Mouse (Mus musculus) lung, embryonic 16.5 days (tissue): ENCODE measurements around the gene Tgm1. TPM values are rescaled to one million over a fixed set of nuclear protein-coding genes. Genes with fewer than 3 reads are reported as not detected.

Experiments used
- ATAC-seq: fragments of 200-750 bp; cut with Nextera tagmentation; 2 replicates; pipeline ENCODE4 v1.8.0; 2017; ENCODE audit warnings: low read depth, mild to moderate bottlenecking, moderate library complexity
- H3K27ac ChIP-seq: fragments of 300-500 bp; sonication (generic); 2 replicates; pipeline ENCODE4 v1.5.1; 2014; ENCODE audit warnings: mild to moderate bottlenecking, control low read depth, low read length
- H3K27me3 ChIP-seq: fragments of 300-500 bp; sonication (generic); 2 replicates; pipeline ENCODE4 v1.6.1; 2014; ENCODE audit warnings: low read depth, low read length, mixed read lengths; ENCODE audit not compliant: control insufficient read depth, insufficient read depth
- H3K36me3 ChIP-seq: fragments of 300-500 bp; sonication (generic); 2 replicates; pipeline ENCODE4 v1.6.1; 2014; ENCODE audit warnings: low read length; ENCODE audit not compliant: control insufficient read depth, insufficient read depth
- H3K4me1 ChIP-seq: fragments of 300-500 bp; sonication (generic); replicated peaks from 2 replicates; pipeline ENCODE4 v1.6.1; 2014; ENCODE audit warnings: low read length, mixed read lengths; ENCODE audit not compliant: control insufficient read depth, insufficient read depth
- H3K4me2 ChIP-seq: fragments of 300-500 bp; sonication (generic); 2 replicates; pipeline ENCODE4 v1.6.1; 2014; ENCODE audit warnings: low read depth, low read length, control low read depth
- H3K4me3 ChIP-seq: fragments of 300-500 bp; sonication (generic); 2 replicates; pipeline ENCODE4 v1.5.1; 2014; ENCODE audit warnings: mild to moderate bottlenecking, low read length, control low read depth
- H3K9ac ChIP-seq: fragments of 300-500 bp; sonication (generic); 2 replicates; pipeline ENCODE4 v1.6.1; 2014; ENCODE audit warnings: low read length, control low read depth
- H3K9me3 ChIP-seq: fragments of 300-500 bp; sonication (generic); 2 replicates; pipeline ENCODE4 v1.6.1; 2016; ENCODE audit warnings: low read length; ENCODE audit not compliant: control insufficient read depth
- WGBS: fragments of 180-500 bp; shearing (Covaris S2); extraction: QIAGEN DNeasy Blood & Tissue Kit; methylation state at CpG from one replicate; pipeline ENCODE4 v1.1.7; 2014; 5-methylcytosine and 5-hydroxymethylcytosine counted together
- polyA plus RNA-seq: library from polyadenylated mRNA; unstranded; fragments of >200 nt; fragmentation: Nextera tagmentation; extraction: Ambion mirVana; gene quantifications from 2 replicates; pipeline ENCODE4 v1.2.1, GENCODE M21; 2015

Gene Tgm1
- polyA plus RNA-seq, 1 experiment from 2014 or later, result 3.2 TPM

GRCm38 (mm10) chr14:55745861-55746237, 32.1 kb upstream of the Tgm1 start:
- H3K4me2 ChIP-seq, result peak overlapping the region; percentile 89
- no peaks in the 10 kb centered on the region for H3K27me3 ChIP-seq
- H3K4me3 ChIP-seq, result peak overlapping the region; percentile 94
- no peak; the same call in 1 of the 2 replicates for ATAC-seq
- peak overlapping the region; percentile 90 for H3K9ac ChIP-seq
- H3K4me1 ChIP-seq, result peaks cover 24% of the 10 kb centered on the region
- peaks cover 16% of the 10 kb centered on the region for H3K36me3 ChIP-seq
- WGBS, result under 1% methylated on average over 31 of the region's 31 CpGs
- H3K27ac ChIP-seq, result no peak overlapping the region
- H3K9me3 ChIP-seq, result no peaks in the 10 kb centered on the region

- Histone ChIP-seq H3K27me3 (no peaks in the 10 kb centered on the region), H3K4me3 (peak within 1 kb of the TSS; percentile 94), H3K27ac (no peak within 1 kb of the TSS), H3K9me3 (no peaks in the 10 kb centered on the region), H3K4me2 (peak within 1 kb of the TSS; percentile 89), H3K36me3 (peaks cover 12% of the 10 kb centered on the region), H3K4me1 (peaks cover 24% of the 10 kb centered on the region), H3K9ac (peak within 1 kb of the TSS; percentile 90)
- peak; percentile 91 for ATAC-seq
- WGBS, result under 1% methylated on average over 48 of the region's 48 CpGs
Observed at GRCm38 (mm10) chr14:55745180-55745860, 31.6 kb upstream of the Tgm1 start, which contains the start of the genes Dhrs1 and Nop9. Gene Dhrs1, minus strand, starts transcription at chr14:55745690. Gene Nop9, plus strand, starts transcription at chr14:55745693.

- H3K9ac ChIP-seq, result peak overlapping the region; percentile 59
- H3K36me3 ChIP-seq, result peaks cover 8% of the 10 kb centered on the region
- H3K9me3 ChIP-seq, result no peaks in the 10 kb centered on the region
- peak overlapping the region; percentile 18; the same call in 1 of the 2 replicates for H3K4me3 ChIP-seq
- H3K27ac ChIP-seq, result no peak overlapping the region
- H3K4me1 ChIP-seq, result peaks cover 24% of the 10 kb centered on the region
- no peaks in the 10 kb centered on the region for H3K27me3 ChIP-seq
- WGBS, result 18% methylated on average over 10 of the region's 10 CpGs
- peak overlapping the region; percentile 49 for H3K4me2 ChIP-seq
- peak; percentile 76 for ATAC-seq
Observed at GRCm38 (mm10) chr14:55743711-55744110, 30.0 kb upstream of the Tgm1 start.

GRCm38 (mm10) chr14:55737086-55737687, 23.5 kb upstream of the Tgm1 start:
- no peaks in the 10 kb centered on the region for H3K9me3 ChIP-seq
- H3K27me3 ChIP-seq, result no peaks in the 10 kb centered on the region
- H3K9ac ChIP-seq, result no peak overlapping the region
- H3K4me2 ChIP-seq, result no peak overlapping the region
- peaks cover 11% of the 10 kb centered on the region for H3K36me3 ChIP-seq
- no peak overlapping the region for H3K4me3 ChIP-seq
- ATAC-seq, result no peak
- WGBS, result 83% methylated on average over 9 of the region's 9 CpGs
- no peak overlapping the region for H3K27ac ChIP-seq
- H3K4me1 ChIP-seq, result no peaks in the 10 kb centered on the region

- H3K27me3 ChIP-seq, result no peaks in the 10 kb centered on the region
- H3K4me1 ChIP-seq, result no peaks in the 10 kb centered on the region
- H3K36me3 ChIP-seq, result peaks cover 9% of the 10 kb centered on the region; the same call in 1 of the 2 replicates
- no peak overlapping the region for H3K27ac ChIP-seq
- no peak overlapping the region for H3K4me2 ChIP-seq
- ATAC-seq, result no peak
- H3K4me3 ChIP-seq, result no peak overlapping the region
- WGBS, result 67% methylated on average over 4 of the region's 4 CpGs
- no peak overlapping the region for H3K9ac ChIP-seq
- no peaks in the 10 kb centered on the region for H3K9me3 ChIP-seq
Observed at GRCm38 (mm10) chr14:55735758-55736157, 22.0 kb upstream of the Tgm1 start.

- Histone ChIP-seq H3K36me3 (peaks cover 9% of the 10 kb centered on the region; the same call in 1 of the 2 replicates), H3K4me1 (no peaks in the 10 kb centered on the region), H3K4me3 (no peak overlapping the region), H3K4me2 (no peak overlapping the region), H3K9me3 (no peaks in the 10 kb centered on the region), H3K9ac (no peak overlapping the region), H3K27me3 (no peaks in the 10 kb centered on the region), H3K27ac (no peak overlapping the region)
- WGBS, result 30% methylated on average over 3 of the region's 3 CpGs
- no peak for ATAC-seq
Observed at GRCm38 (mm10) chr14:55735334-55735733, 21.6 kb upstream of the Tgm1 start.

- ATAC-seq, result no peak
- Histone ChIP-seq H3K9me3 (no peaks in the 10 kb centered on the region), H3K4me3 (no peak overlapping the region), H3K27me3 (no peaks in the 10 kb centered on the region), H3K36me3 (peaks cover 6% of the 10 kb centered on the region; the same call in 1 of the 2 replicates), H3K27ac (no peak overlapping the region), H3K4me1 (no peaks in the 10 kb centered on the region), H3K4me2 (no peak overlapping the region), H3K9ac (no peak overlapping the region)
- WGBS, result 64% methylated on average over 7 of the region's 7 CpGs
Observed at GRCm38 (mm10) chr14:55734869-55735268, 21.1 kb upstream of the Tgm1 start.

- Histone ChIP-seq H3K9ac (no peak overlapping the region), H3K27ac (no peak overlapping the region), H3K27me3 (no peaks in the 10 kb centered on the region), H3K4me2 (no peak overlapping the region), H3K36me3 (peaks cover 3% of the 10 kb centered on the region; the same call in 1 of the 2 replicates), H3K9me3 (no peaks in the 10 kb centered on the region), H3K4me3 (no peak overlapping the region), H3K4me1 (no peaks in the 10 kb centered on the region)
- no peak for ATAC-seq
- 70% methylated on average over 10 of the region's 10 CpGs for WGBS
Observed at GRCm38 (mm10) chr14:55733889-55734288, 20.2 kb upstream of the Tgm1 start.

GRCm38 (mm10) chr14:55730531-55731032, 16.9 kb upstream of the Tgm1 start:
- WGBS, result 80% methylated on average over 7 of the region's 7 CpGs
- Histone ChIP-seq H3K4me2 (no peak overlapping the region), H3K36me3 (no peaks in the 10 kb centered on the region), H3K4me3 (no peak overlapping the region), H3K27me3 (no peaks in the 10 kb centered on the region), H3K9ac (no peak overlapping the region), H3K9me3 (no peaks in the 10 kb centered on the region), H3K4me1 (0 out of 2 replicates have a peak, but pooled peaks cover 2% of the 10 kb centered on the region), H3K27ac (no peak overlapping the region)
- ATAC-seq, result no peak
